Mouse (Mus musculus) embryonic facial prominence, embryonic 12.5 days (tissue): Measurements from ENCODE around the gene Chrng. TPM values are rescaled to one million over a fixed set of nuclear protein-coding genes. Genes with fewer than 3 reads are reported as not detected.

ENCODE experiments used
- ATAC-seq: fragments of 200-750 bp; cut with Nextera tagmentation; 2 replicates; pipeline ENCODE4 v1.8.0; 2017; ENCODE audit not compliant: insufficient number of reproducible peaks, insufficient read depth, low FRiP score, low TSS enrichment
- H3K27ac ChIP-seq: fragments of 300-500 bp; sonication (generic); 2 replicates; pipeline ENCODE4 v1.5.1; 2016; ENCODE audit warnings: mild to moderate bottlenecking
- H3K27me3 ChIP-seq: fragments of 300-500 bp; sonication (generic); 2 replicates; pipeline ENCODE4 v1.6.1; 2016; ENCODE audit warnings: mild to moderate bottlenecking, moderate library complexity
- H3K36me3 ChIP-seq: fragments of 300-500 bp; sonication (generic); 2 replicates; pipeline ENCODE4 v1.6.1; 2016; ENCODE audit warnings: mild to moderate bottlenecking
- H3K4me1 ChIP-seq: fragments of 300-500 bp; sonication (generic); 2 replicates; pipeline ENCODE4 v1.6.1; 2016
- H3K4me2 ChIP-seq: fragments of 300-500 bp; sonication (generic); replicated peaks from 2 replicates; pipeline ENCODE4 v1.6.1; 2016; ENCODE audit warnings: mild to moderate bottlenecking, moderate library complexity
- H3K4me3 ChIP-seq: fragments of 300-500 bp; sonication (generic); 2 replicates; pipeline ENCODE4 v1.5.1; 2016; ENCODE audit warnings: mild to moderate bottlenecking
- H3K9ac ChIP-seq: fragments of 300-500 bp; sonication (generic); 2 replicates; pipeline ENCODE4 v1.6.1; 2016; ENCODE audit warnings: mild to moderate bottlenecking, moderate library complexity
- H3K9me3 ChIP-seq: fragments of 300-500 bp; sonication (generic); 2 replicates; pipeline ENCODE4 v1.6.1; 2016; ENCODE audit warnings: mild to moderate bottlenecking, moderate library complexity
- WGBS: fragments of 180-500 bp; shearing (Covaris S2); methylation state at CpG from one replicate; pipeline ENCODE4 v1.1.7; 2016; 5-methylcytosine and 5-hydroxymethylcytosine counted together
- polyA plus RNA-seq: library from polyadenylated mRNA; unstranded; fragments of >200 nt; fragmentation: Nextera tagmentation; extraction: Ambion mirVana; gene quantifications from 2 replicates; pipeline ENCODE4 v1.2.1, GENCODE M21; 2016

Gene Chrng
- polyA plus RNA-seq, 1 experiment from 2014 or later = 9.8 TPM

- H3K4me2 ChIP-seq = no peak overlapping the region
- 40% methylated on average over 5 of the region's 5 CpGs for whole genome bisulfite sequencing
- H3K27me3 ChIP-seq = peaks cover 46% of the 10 kb centered on the region
Observed at GRCm38 (mm10) chr1:87180896-87181295, 23.6 kb upstream of the Chrng start.

GRCm38 (mm10) chr1:87183013-87183412 lies 21.4 kb upstream of the Chrng start, which contains the start of gene Prss56:
Prss56 (plus strand) TSS chr1:87183313.
- WGBS = 56% methylated on average over 9 of the region's 9 CpGs
- H3K9ac ChIP-seq = no peak within 1 kb of the TSS
- ATAC-seq = no peak
- H3K4me1 ChIP-seq = peaks cover 8% of the 10 kb centered on the region; the same call in 1 of the 2 replicates
- H3K27ac ChIP-seq = no peak within 1 kb of the TSS
- H3K4me3 ChIP-seq = no peak within 1 kb of the TSS
- H3K27me3 ChIP-seq = peaks cover 63% of the 10 kb centered on the region
- no peaks in the 10 kb centered on the region for H3K9me3 ChIP-seq
- H3K4me2 ChIP-seq = no peak within 1 kb of the TSS
- H3K36me3 ChIP-seq = no peaks in the 10 kb centered on the region

More at GRCm38 (mm10) chr1:87180896-87181295, 23.6 kb upstream of the Chrng start:
- no peak for ATAC-seq
- Histone ChIP-seq H3K9ac (no peak overlapping the region), H3K27ac (no peak overlapping the region), H3K4me3 (no peak overlapping the region), H3K4me1 (peaks cover 11% of the 10 kb centered on the region), H3K36me3 (no peaks in the 10 kb centered on the region), H3K9me3 (no peaks in the 10 kb centered on the region)

- peaks cover 8% of the 10 kb centered on the region; the same call in 1 of the 2 replicates for H3K4me1 ChIP-seq
- H3K4me2 ChIP-seq = peak overlapping the region; percentile 22; the same call in 1 of the 2 replicates
- peaks cover 67% of the 10 kb centered on the region for H3K27me3 ChIP-seq
- no peaks in the 10 kb centered on the region for H3K9me3 ChIP-seq
- H3K4me3 ChIP-seq = no peak overlapping the region
- no peak for ATAC-seq
- no peak overlapping the region for H3K27ac ChIP-seq
- no peaks in the 10 kb centered on the region for H3K36me3 ChIP-seq
- H3K9ac ChIP-seq = no peak overlapping the region
- 26% methylated on average over 15 of the region's 15 CpGs for WGBS
Observed at GRCm38 (mm10) chr1:87183998-87184750, 20.3 kb upstream of the Chrng start.

GRCm38 (mm10) chr1:87184751-87185139 lies 19.7 kb upstream of the Chrng start:
- Histone ChIP-seq H3K4me1 (peaks cover 8% of the 10 kb centered on the region; the same call in 1 of the 2 replicates), H3K9ac (no peak overlapping the region), H3K27ac (no peak overlapping the region), H3K9me3 (no peaks in the 10 kb centered on the region), H3K4me2 (peak overlapping the region; percentile 22; the same call in 1 of the 2 replicates), H3K36me3 (no peaks in the 10 kb centered on the region), H3K27me3 (peaks cover 67% of the 10 kb centered on the region), H3K4me3 (no peak overlapping the region)
- ATAC-seq = no peak
- WGBS = 12% methylated on average over 20 of the region's 20 CpGs

- Histone ChIP-seq H3K36me3 (no peaks in the 10 kb centered on the region), H3K4me3 (no peak overlapping the region), H3K27me3 (peaks cover 67% of the 10 kb centered on the region), H3K4me2 (no peak overlapping the region; the same call in 1 of the 2 replicates), H3K4me1 (peaks cover 12% of the 10 kb centered on the region), H3K9ac (no peak overlapping the region), H3K9me3 (no peaks in the 10 kb centered on the region), H3K27ac (no peak overlapping the region)
- no peak for ATAC-seq
- 15% methylated on average over 13 of the region's 13 CpGs for WGBS
Observed at GRCm38 (mm10) chr1:87185526-87185925, 18.9 kb upstream of the Chrng start.

GRCm38 (mm10) chr1:87186261-87187036 lies 18.0 kb upstream of the Chrng start:
- Histone ChIP-seq H3K4me1 (peaks cover 15% of the 10 kb centered on the region), H3K27ac (no peak overlapping the region), H3K9ac (peak overlapping the region; percentile 52), H3K4me2 (peak overlapping the region; percentile 92), H3K4me3 (peak overlapping the region; percentile 47), H3K36me3 (no peaks in the 10 kb centered on the region), H3K9me3 (no peaks in the 10 kb centered on the region), H3K27me3 (peaks cover 66% of the 10 kb centered on the region)
- 0 out of 2 replicates have a peak, but pooled peaks have one; percentile 12 for ATAC-seq
- WGBS = 2% methylated on average over 54 of the region's 54 CpGs

GRCm38 (mm10) chr1:87187037-87187355 lies 17.5 kb upstream of the Chrng start:
- H3K4me3 ChIP-seq = peak overlapping the region; percentile 47
- no peaks in the 10 kb centered on the region for H3K36me3 ChIP-seq
- peak overlapping the region; percentile 92 for H3K4me2 ChIP-seq
- H3K27ac ChIP-seq = no peak overlapping the region
- H3K9ac ChIP-seq = peak overlapping the region; percentile 52
- no peak for ATAC-seq
- H3K9me3 ChIP-seq = no peaks in the 10 kb centered on the region
- under 1% methylated on average over 15 of the region's 15 CpGs for WGBS
- peaks cover 15% of the 10 kb centered on the region for H3K4me1 ChIP-seq
- peaks cover 60% of the 10 kb centered on the region for H3K27me3 ChIP-seq

GRCm38 (mm10) chr1:87190429-87190828 lies 14.0 kb upstream of the Chrng start, which contains the start of gene Chrnd:
Chrnd (plus strand) TSS chr1:87190607.
- Histone ChIP-seq H3K9ac (no peak within 1 kb of the TSS), H3K9me3 (no peaks in the 10 kb centered on the region), H3K4me2 (no peak within 1 kb of the TSS), H3K4me3 (no peak within 1 kb of the TSS), H3K27ac (no peak within 1 kb of the TSS), H3K36me3 (no peaks in the 10 kb centered on the region), H3K4me1 (peaks cover 7% of the 10 kb centered on the region), H3K27me3 (peaks cover 26% of the 10 kb centered on the region)
- ATAC-seq = peak; percentile 30; the same call in 1 of the 2 replicates
- WGBS = 19% methylated on average over 4 of the region's 4 CpGs

GRCm38 (mm10) chr1:87197296-87197695 lies 7.2 kb upstream of the Chrng start:
- Histone ChIP-seq H3K4me3 (no peak overlapping the region), H3K4me1 (no peaks in the 10 kb centered on the region), H3K36me3 (no peaks in the 10 kb centered on the region), H3K9ac (no peak overlapping the region), H3K9me3 (no peaks in the 10 kb centered on the region), H3K4me2 (no peak overlapping the region), H3K27me3 (0 out of 2 replicates have a peak, but pooled peaks cover 2% of the 10 kb centered on the region), H3K27ac (no peak overlapping the region)
- ATAC-seq = no peak
- 79% methylated on average over 9 of the region's 9 CpGs for WGBS

GRCm38 (mm10) chr1:87198119-87199065 lies 6.1 kb upstream of the Chrng start:
- H3K27ac ChIP-seq = no peak overlapping the region
- no peaks in the 10 kb centered on the region for H3K9me3 ChIP-seq
- no peak; the same call in 1 of the 2 replicates for ATAC-seq
- no peak overlapping the region for H3K9ac ChIP-seq
- no peaks in the 10 kb centered on the region for H3K36me3 ChIP-seq
- no peak overlapping the region for H3K4me3 ChIP-seq
- no peaks in the 10 kb centered on the region for H3K4me1 ChIP-seq
- 0 out of 2 replicates have a peak, but pooled peaks cover 2% of the 10 kb centered on the region for H3K27me3 ChIP-seq
- WGBS = 71% methylated on average over 12 of the region's 12 CpGs
- no peak overlapping the region for H3K4me2 ChIP-seq

- WGBS = 57% methylated on average over 2 of the region's 2 CpGs
- H3K27me3 ChIP-seq = peaks cover 7% of the 10 kb centered on the region; the same call in 1 of the 2 replicates
- no peaks in the 10 kb centered on the region for H3K36me3 ChIP-seq
- no peaks in the 10 kb centered on the region for H3K9me3 ChIP-seq
- H3K4me2 ChIP-seq = no peak overlapping the region
- H3K9ac ChIP-seq = no peak overlapping the region
- H3K27ac ChIP-seq = no peak overlapping the region
- H3K4me3 ChIP-seq = no peak overlapping the region
- H3K4me1 ChIP-seq = peaks cover 4% of the 10 kb centered on the region
- no peak for ATAC-seq
Observed at GRCm38 (mm10) chr1:87200811-87201210, 3.6 kb upstream of the Chrng start.
